Comparison of ENCODE assay signal across 9 mouse cellular contexts in genomic region chr19:46988231-46989087, GRCm38 (mm10). TPM values are rescaled to one million over a fixed set of nuclear protein-coding genes. Genes with fewer than 3 reads are reported as not detected.
DNase-seq lines count a peak whose midpoint lies in the region; ATAC-seq and TF ChIP-seq lines count a peak whose summit lies in the region.
"Had no signal": no experiment of that assay in that cellular context is flagged by ENCODE, and none has a peak within 500 bp of the region (broad histone marks: within the 10 kb centered on the region; RNA-seq: fewer than 3 reads in every experiment).

No protein-coding gene starts in this region.

- H3K27ac ChIP-seq in intestine, embryonic 16.5 days (ENCODE audit: low read length) = peak overlapping the region; percentile 49
- peak overlapping the region; percentile 85 for H3K27ac ChIP-seq in lung, embryonic 15.5 days
- no peak overlapping the region for H3K27ac ChIP-seq in layer of hippocampus, adult 2 months

- H3K9ac ChIP-seq in intestine, embryonic 16.5 days (ENCODE audit: low read depth, low read length) = no peak overlapping the region; the same call in 1 of the 2 replicates
- no peak overlapping the region for H3K9ac ChIP-seq in lung, embryonic 15.5 days

- H3K9me3 ChIP-seq in intestine, embryonic 16.5 days (ENCODE audit: control insufficient read depth, low read length) = no peaks in the 10 kb centered on the region
- no peaks in the 10 kb centered on the region for H3K9me3 ChIP-seq in lung, embryonic 15.5 days

- no peak for TF ChIP-seq CTCF in layer of hippocampus, adult 2 months (conservative IDR thresholded peaks at IDR 0.05)

- H3K36me3 ChIP-seq in intestine, embryonic 16.5 days (ENCODE audit: control insufficient read depth, insufficient read depth, low read length) = no peaks in the 10 kb centered on the region
- H3K36me3 ChIP-seq in lung, embryonic 15.5 days = no peaks in the 10 kb centered on the region

- peak; percentile 80 for ATAC-seq in intestine, embryonic 16.5 days
- ATAC-seq in lung, embryonic 15.5 days (ENCODE audit: borderline replicate concordance, extremely low read depth, low FRiP score, low TSS enrichment) = peak; percentile 77

- H3K4me1 ChIP-seq in intestine, embryonic 16.5 days (ENCODE audit: control insufficient read depth, insufficient read depth, low read length) = peaks cover 12% of the 10 kb centered on the region
- peaks cover 38% of the 10 kb centered on the region for H3K4me1 ChIP-seq in lung, embryonic 15.5 days

- peak; percentile 45 for DNase-seq in spleen, adult 12 weeks (ENCODE audit: low spot score)
- DNase-seq in spleen, adult 18-20 months = no peak
- DNase-seq in thymus, postnatal 14 days = peak; percentile 57
- no peak for DNase-seq in cerebellum, adult 18-20 months
- no peak for DNase-seq in cerebellum, postnatal 4 days (ENCODE audit: low spot score in 2 of 2)
- DNase-seq in layer of hippocampus, adult 2 months (ENCODE audit: low spot score in 2 of 2) = no peak

- no peak overlapping the region for H3K4me2 ChIP-seq in intestine, embryonic 16.5 days (ENCODE audit: low read depth, low read length)
- H3K4me2 ChIP-seq in lung, embryonic 15.5 days = peak overlapping the region; percentile 13

- H3K27me3 ChIP-seq in intestine, embryonic 16.5 days (replicated peaks; ENCODE audit: control insufficient read depth, insufficient read depth, low read length) = no peaks in the 10 kb centered on the region
- H3K27me3 ChIP-seq in lung, embryonic 15.5 days = no peaks in the 10 kb centered on the region

- WGBS in intestine, embryonic 16.5 days = 47% methylated on average over 16 of the region's 16 CpGs
- 52% methylated on average over 16 of the region's 16 CpGs for WGBS in lung, embryonic 15.5 days

- no peak overlapping the region for H3K4me3 ChIP-seq in intestine, embryonic 16.5 days (ENCODE audit: low read length)
- H3K4me3 ChIP-seq in lung, embryonic 15.5 days = no peak overlapping the region
- no peak overlapping the region for H3K4me3 ChIP-seq in layer of hippocampus, adult 2 months
- H3K4me3 ChIP-seq: myocyte had no signal

RNA-seq across cellular contexts. Expression of gene Ina, which starts 26.0 kb away (rescaled TPM):
- polyA plus RNA-seq in intestine, embryonic 16.5 days (2015; fragmentation: Nextera tagmentation; extraction: Ambion mirVana) = 5.6 and 7.9 TPM in 2 replicates
- 1.0 and 2.3 TPM in 2 replicates for polyA plus RNA-seq in lung, embryonic 15.5 days (2015; fragmentation: Nextera tagmentation; extraction: Ambion mirVana)
- 100 to 1,000 TPM; 170 to 180 TPM for total RNA-seq in layer of hippocampus, adult 2 months (2021)
- polyA plus RNA-seq: myocyte had no signal

RNA-seq across cellular contexts. Expression of gene Nt5c2, which starts 26.5 kb away (rescaled TPM):
- polyA plus RNA-seq in intestine, embryonic 16.5 days (2015; fragmentation: Nextera tagmentation; extraction: Ambion mirVana) = 37.6 and 45.3 TPM in 2 replicates
- polyA plus RNA-seq in lung, embryonic 15.5 days (2015; fragmentation: Nextera tagmentation; extraction: Ambion mirVana) = 85.4 and 86.0 TPM in 2 replicates
- 10 to 100 TPM; 80.9 to 84.4 TPM for total RNA-seq in layer of hippocampus, adult 2 months (2021)

Comparison
In these comparisons a context has a peak if more than half of its experiments do, and no peak if none do; other contexts are left out.
1. DNase-seq: peak in spleen, adult 12 weeks (single experiment) and thymus, postnatal 14 days (single experiment); none in spleen, adult 18-20 months (0 of 2), cerebellum, adult 18-20 months (0 of 2), cerebellum, postnatal 4 days (0 of 2) and layer of hippocampus, adult 2 months (0 of 2).